Mouse (Mus musculus) heart, embryonic 16.5 days (tissue): ENCODE data around the gene Qrich1. TPM values are rescaled to one million over a fixed set of nuclear protein-coding genes. Genes with fewer than 3 reads are reported as not detected.

ENCODE experiments used
- ATAC-seq: fragments of 200-750 bp; cut with Nextera tagmentation; replicated peaks from 2 replicates; pipeline ENCODE4 v1.8.0; 2017; ENCODE audit warnings: moderate number of reproducible peaks; ENCODE audit not compliant: insufficient read depth, low FRiP score; ENCODE audit errors: extremely low read depth
- H3K27ac ChIP-seq: fragments of 300-500 bp; sonication (generic); 2 replicates; pipeline ENCODE4 v1.5.1; 2014; ENCODE audit warnings: mild to moderate bottlenecking, low read length, control low read depth, moderate library complexity
- H3K27me3 ChIP-seq: fragments of 300-500 bp; sonication (generic); 2 replicates; pipeline ENCODE4 v1.6.1; 2014; ENCODE audit warnings: low read length, mixed read lengths; ENCODE audit not compliant: control insufficient read depth, insufficient read depth
- H3K36me3 ChIP-seq: fragments of 300-500 bp; sonication (generic); 2 replicates; pipeline ENCODE4 v1.6.1; 2014; ENCODE audit not compliant: control insufficient read depth, insufficient read depth
- H3K4me1 ChIP-seq: fragments of 300-500 bp; sonication (generic); 2 replicates; pipeline ENCODE4 v1.6.1; 2014; ENCODE audit warnings: low read length, mixed read lengths; ENCODE audit not compliant: control insufficient read depth, insufficient read depth
- H3K4me2 ChIP-seq: fragments of 300-500 bp; sonication (generic); 2 replicates; pipeline ENCODE4 v1.6.1; 2014; ENCODE audit warnings: low read depth, mild to moderate bottlenecking, control low read depth, low read length
- H3K4me3 ChIP-seq: fragments of 300-500 bp; sonication (generic); 2 replicates; pipeline ENCODE4 v1.5.1; 2014; ENCODE audit warnings: mild to moderate bottlenecking, control low read depth, low read length
- H3K9ac ChIP-seq: fragments of 300-500 bp; sonication (generic); 2 replicates; pipeline ENCODE4 v1.6.1; 2014; ENCODE audit warnings: low read length, control low read depth
- H3K9me3 ChIP-seq: fragments of 300-500 bp; sonication (generic); replicated peaks from 2 replicates; pipeline ENCODE4 v1.6.1; 2016; ENCODE audit warnings: low read length; ENCODE audit not compliant: control insufficient read depth
- WGBS: fragments of 180-500 bp; shearing (Covaris S2); extraction: QIAGEN DNeasy Blood & Tissue Kit; methylation state at CpG from one replicate; pipeline ENCODE4 v1.1.7; 2014; 5-methylcytosine and 5-hydroxymethylcytosine counted together
- polyA plus RNA-seq: library from polyadenylated mRNA; unstranded; fragments of >200 nt; fragmentation: Nextera tagmentation; extraction: Ambion mirVana; gene quantifications from 2 replicates; pipeline ENCODE4 v1.2.1, GENCODE M21; 2015

The Qrich1 gene
- polyA plus RNA-seq, 1 experiment from 2014 or later: 82.5 TPM

DNA sequence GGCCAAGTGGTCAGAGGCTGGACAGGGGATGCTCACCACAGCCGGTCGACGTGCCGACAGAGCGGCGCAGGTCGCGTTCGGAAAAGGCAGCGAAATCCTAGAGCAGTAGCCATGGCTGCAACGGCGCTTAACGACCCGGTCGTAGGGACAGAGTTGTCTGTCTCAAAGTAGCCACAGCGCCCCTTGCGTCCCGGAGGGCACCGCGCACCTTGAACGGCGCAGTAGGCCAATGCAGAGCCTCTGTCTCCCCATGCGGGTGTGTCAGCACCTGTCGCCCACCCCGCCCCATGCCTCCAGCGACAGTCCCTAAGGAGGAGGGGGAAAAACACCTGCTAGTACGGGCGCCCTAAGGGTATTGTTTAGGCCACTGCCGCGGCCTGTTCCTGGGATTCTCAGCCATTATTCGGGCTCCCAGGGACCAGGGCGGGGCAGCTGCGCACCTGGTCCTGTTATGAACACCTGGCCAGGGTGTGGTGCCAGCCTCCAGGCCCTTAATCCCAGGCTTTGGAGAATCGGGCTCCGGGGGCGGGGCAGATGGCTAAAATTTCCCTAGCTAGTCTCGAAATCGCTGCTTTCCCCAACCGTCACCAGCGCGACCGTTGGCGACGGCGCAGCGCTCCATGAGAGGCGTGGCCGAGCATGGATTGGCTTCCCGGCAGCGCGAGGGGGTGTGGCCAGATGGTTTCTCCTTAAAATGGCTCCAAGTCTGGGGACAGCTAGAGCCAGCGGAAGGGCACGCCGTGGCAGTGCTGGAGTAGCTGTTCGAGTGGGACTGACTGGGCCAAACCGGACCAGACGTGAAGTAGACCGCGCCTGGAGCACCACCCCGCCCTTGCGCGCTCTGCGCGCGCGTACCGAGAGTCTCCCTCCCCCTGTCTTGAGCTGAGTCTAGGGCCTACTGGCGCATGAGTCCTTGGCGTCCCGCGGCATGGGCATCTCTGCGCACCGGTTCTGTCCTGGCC lies 50.5 kb downstream of the Qrich1 start, which contains the start of gene Ndufaf3:
Ndufaf3 (minus strand) TSS at position 620 of the 962 bp plus-strand sequence.
- under 1% methylated on average over 73 of the region's 73 CpGs for WGBS
- H3K36me3 ChIP-seq: peaks cover 33% of the 10 kb centered on the region
- peak within 1 kb of the TSS; percentile 98 for H3K27ac ChIP-seq
- peak; percentile 83 for ATAC-seq
- H3K27me3 ChIP-seq: no peaks in the 10 kb centered on the region
- peak within 1 kb of the TSS; percentile 100 for H3K4me2 ChIP-seq
- H3K9ac ChIP-seq: peak within 1 kb of the TSS; percentile 80
- peaks cover 31% of the 10 kb centered on the region for H3K4me1 ChIP-seq
- H3K9me3 ChIP-seq: no peaks in the 10 kb centered on the region
- peak within 1 kb of the TSS; percentile 86 for H3K4me3 ChIP-seq

GRCm38 (mm10) chr9:108567931-108568419 lies 51.4 kb downstream of the Qrich1 start:
- H3K27ac ChIP-seq: peak overlapping the region; percentile 98
- peak overlapping the region; percentile 100 for H3K4me2 ChIP-seq
- H3K27me3 ChIP-seq: no peaks in the 10 kb centered on the region
- WGBS: 10% methylated on average over 18 of the region's 18 CpGs
- peak overlapping the region; percentile 86 for H3K4me3 ChIP-seq
- H3K36me3 ChIP-seq: peaks cover 35% of the 10 kb centered on the region
- H3K9me3 ChIP-seq: no peaks in the 10 kb centered on the region
- peaks cover 31% of the 10 kb centered on the region for H3K4me1 ChIP-seq
- ATAC-seq: no peak
- H3K9ac ChIP-seq: peak overlapping the region; percentile 80

DNA sequence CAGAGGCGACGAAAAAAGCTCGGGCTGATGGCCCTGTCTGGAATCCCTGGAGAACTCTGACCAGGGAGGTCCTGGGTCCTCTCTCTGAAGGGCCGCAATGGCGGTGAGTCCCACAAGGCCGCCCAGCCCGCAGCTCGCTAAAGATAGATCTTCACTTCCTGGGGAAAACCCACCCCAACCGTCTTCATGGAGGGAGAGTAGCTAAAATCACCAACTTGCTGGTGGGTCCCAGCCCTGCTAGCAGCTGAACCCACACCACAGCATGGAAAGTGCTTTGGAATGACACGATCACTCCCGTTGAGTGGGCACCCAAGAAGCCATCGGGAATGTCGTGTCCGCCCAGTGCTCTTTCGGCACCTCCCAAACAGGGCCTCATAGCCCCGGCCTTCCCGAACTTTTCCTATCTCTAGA lies 51.9 kb downstream of the Qrich1 start:
- H3K9me3 ChIP-seq: no peaks in the 10 kb centered on the region
- peak overlapping the region; percentile 80; the same call in 1 of the 2 replicates for H3K9ac ChIP-seq
- H3K4me2 ChIP-seq: peak overlapping the region; percentile 100
- peaks cover 31% of the 10 kb centered on the region for H3K4me1 ChIP-seq
- peak overlapping the region; percentile 98; the same call in 1 of the 2 replicates for H3K27ac ChIP-seq
- peak overlapping the region; percentile 86 for H3K4me3 ChIP-seq
- peaks cover 37% of the 10 kb centered on the region for H3K36me3 ChIP-seq
- no peak for ATAC-seq
- WGBS: 67% methylated on average over 17 of the region's 17 CpGs
- no peaks in the 10 kb centered on the region for H3K27me3 ChIP-seq

- peaks cover 27% of the 10 kb centered on the region for H3K36me3 ChIP-seq
- H3K4me1 ChIP-seq: peaks cover 31% of the 10 kb centered on the region
- H3K9ac ChIP-seq: peak within 1 kb of the TSS; percentile 76
- no peaks in the 10 kb centered on the region for H3K27me3 ChIP-seq
- peak within 1 kb of the TSS; percentile 73 for H3K4me3 ChIP-seq
- H3K27ac ChIP-seq: peak within 1 kb of the TSS; percentile 43
- peak; percentile 55 for ATAC-seq
- WGBS: 6% methylated on average over 42 of the region's 42 CpGs
- peak within 1 kb of the TSS; percentile 100 for H3K4me2 ChIP-seq
- H3K9me3 ChIP-seq: no peaks in the 10 kb centered on the region
Observed at GRCm38 (mm10) chr9:108569381-108570206, 53.0 kb downstream of the Qrich1 start, which contains the start of gene Dalrd3. Gene Dalrd3 (plus strand): TSS chr9:108569886.

- under 1% methylated on average over 40 of the region's 40 CpGs for WGBS
- H3K27ac ChIP-seq: peak overlapping the region; percentile 43; the same call in 1 of the 2 replicates
Observed at GRCm38 (mm10) chr9:108570207-108570896, 53.7 kb downstream of the Qrich1 start.

DNA sequence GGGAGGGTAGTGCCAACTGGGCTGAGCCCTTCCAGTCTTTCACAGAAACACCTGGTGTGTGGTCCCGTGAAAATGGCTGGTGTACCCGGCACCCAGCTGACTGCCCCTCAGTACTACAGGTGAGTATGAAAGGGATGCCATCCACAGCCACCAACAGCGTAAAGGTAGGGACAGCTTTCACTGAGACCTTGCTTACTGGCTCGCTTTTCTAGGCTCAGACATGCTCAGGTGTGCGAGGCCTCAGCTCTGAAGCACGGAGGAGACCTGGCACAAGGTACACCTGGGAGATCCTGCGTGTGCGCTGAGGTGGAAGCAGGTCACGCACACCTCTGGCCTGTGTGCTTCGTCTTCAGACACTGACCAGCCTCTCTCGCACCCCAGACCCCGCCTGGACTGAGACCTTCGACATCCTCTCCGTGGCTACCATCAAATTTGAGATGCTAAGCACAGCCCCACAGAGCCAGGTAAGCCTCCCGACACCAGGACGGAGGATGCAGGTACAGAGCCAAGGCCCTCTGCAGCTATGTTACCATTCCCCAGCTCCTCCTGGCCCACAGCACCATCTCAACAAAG lies 54.9 kb downstream of the Qrich1 start:
- no peak overlapping the region for H3K9ac ChIP-seq
- H3K4me1 ChIP-seq: peaks cover 28% of the 10 kb centered on the region
- peaks cover 27% of the 10 kb centered on the region for H3K36me3 ChIP-seq
- no peak for ATAC-seq
- 90% methylated on average over 16 of the region's 16 CpGs for WGBS
- no peaks in the 10 kb centered on the region for H3K9me3 ChIP-seq
- no peak overlapping the region for H3K4me2 ChIP-seq
- no peaks in the 10 kb centered on the region for H3K27me3 ChIP-seq
- H3K27ac ChIP-seq: no peak overlapping the region
- H3K4me3 ChIP-seq: no peak overlapping the region

More at GRCm38 (mm10) chr9:108570207-108570896, 53.7 kb downstream of the Qrich1 start:
- H3K4me1 ChIP-seq: peaks cover 33% of the 10 kb centered on the region
- H3K9ac ChIP-seq: peak overlapping the region; percentile 76
- H3K27me3 ChIP-seq: no peaks in the 10 kb centered on the region
- no peak for ATAC-seq
- peaks cover 25% of the 10 kb centered on the region for H3K36me3 ChIP-seq
- H3K9me3 ChIP-seq: no peaks in the 10 kb centered on the region
- peak overlapping the region; percentile 73 for H3K4me3 ChIP-seq
- H3K4me2 ChIP-seq: peak overlapping the region; percentile 94

DNA sequence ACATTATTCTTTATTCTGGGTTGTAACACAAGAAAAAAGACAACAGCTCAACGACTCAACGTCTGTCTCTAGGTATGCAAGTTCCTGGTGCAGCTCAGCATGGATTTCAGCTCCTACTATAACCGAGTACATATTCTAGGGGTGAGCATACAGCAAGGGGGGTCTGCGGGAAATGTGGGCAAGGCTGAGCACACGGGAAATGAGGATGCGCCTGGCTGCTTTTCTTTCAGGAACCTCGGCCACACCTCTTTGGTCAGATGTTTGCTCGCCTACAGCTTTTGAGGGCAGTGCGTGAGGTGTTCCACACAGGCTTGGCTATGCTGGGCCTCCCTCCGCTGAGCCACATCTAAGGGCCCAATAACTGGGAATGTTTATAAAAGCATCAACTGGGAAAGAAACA lies 55.7 kb downstream of the Qrich1 start:
- H3K9ac ChIP-seq: no peak overlapping the region
- no peak overlapping the region for H3K4me2 ChIP-seq
- no peak for ATAC-seq
- no peaks in the 10 kb centered on the region for H3K9me3 ChIP-seq
- 83% methylated on average over 10 of the region's 10 CpGs for WGBS
- H3K4me1 ChIP-seq: peaks cover 34% of the 10 kb centered on the region
- no peak overlapping the region for H3K4me3 ChIP-seq
- H3K27ac ChIP-seq: no peak overlapping the region
- H3K27me3 ChIP-seq: no peaks in the 10 kb centered on the region
- peaks cover 27% of the 10 kb centered on the region for H3K36me3 ChIP-seq
